Comparison of ENCODE assay signal across 14 mouse cellular contexts in genomic region chr8:47718641-47719040, GRCm38 (mm10). TPM values are rescaled to one million over a fixed set of nuclear protein-coding genes. Genes with fewer than 3 reads are reported as not detected.
DNase-seq lines count a peak whose midpoint lies in the region; ATAC-seq and TF ChIP-seq lines count a peak whose summit lies in the region.
"Had no signal": no experiment of that assay in that cellular context is flagged by ENCODE, and none has a peak within 500 bp of the region (broad histone marks: within the 10 kb centered on the region; RNA-seq: fewer than 3 reads in every experiment).

No protein-coding gene starts in this region.

- 11% methylated on average over 11 of the region's 11 CpGs for WGBS in heart, embryonic 15.5 days
- 11% methylated on average over 11 of the region's 11 CpGs for WGBS in lung, embryonic 15.5 days
- WGBS in lung, adult 2 months = 23% methylated on average over 11 of the region's 11 CpGs
- 20% methylated on average over 11 of the region's 11 CpGs for WGBS in hindbrain, embryonic 16.5 days

- no peaks in the 10 kb centered on the region for H3K36me3 ChIP-seq in heart, embryonic 15.5 days
- H3K36me3 ChIP-seq in lung, embryonic 15.5 days = no peaks in the 10 kb centered on the region
- H3K36me3 ChIP-seq in ES-E14 (ENCODE audit: control insufficient read depth, insufficient read depth, low read length, poor library complexity, severe bottlenecking) = no peaks in the 10 kb centered on the region
- H3K36me3 ChIP-seq in hindbrain, embryonic 16.5 days (ENCODE audit: control insufficient read depth, insufficient read depth, low read length) = no peaks in the 10 kb centered on the region
- H3K36me3 ChIP-seq: G1E; liver, embryonic 13.5 days; midbrain, embryonic 12.5 days had no signal

- in situ Hi-C loops in ES-E14 (cut with MboI; ENCODE audit: low sequenced_read_pairs in 2 of 2, unreplicated experiment in 2 of 2) = no loop called here

- no peak for ATAC-seq in heart, embryonic 15.5 days (replicated peaks; ENCODE audit: insufficient number of reproducible peaks, insufficient read depth, low FRiP score, low read depth)
- ATAC-seq in lung, embryonic 15.5 days (ENCODE audit: borderline replicate concordance, extremely low read depth, low FRiP score, low TSS enrichment) = no peak
- no peak for ATAC-seq in hindbrain, embryonic 16.5 days

- no peak for DNase-seq in heart, adult 11 months
- DNase-seq in lung, adult 2 months = no peak
- DNase-seq in ES-E14 (ENCODE audit: low read depth, low spot score) = no peak
- DNase-seq in cerebellum, postnatal 10 days = no peak
- DNase-seq in gastrocnemius, postnatal 25 days = no peak
- DNase-seq: cerebellum, postnatal 36 days; kidney, postnatal 10 days; liver, embryonic 13.5 days; right cerebral cortex, postnatal 4 days had no signal

- H3K27me3 ChIP-seq in heart, embryonic 15.5 days = no peaks in the 10 kb centered on the region
- no peaks in the 10 kb centered on the region for H3K27me3 ChIP-seq in lung, embryonic 15.5 days
- H3K27me3 ChIP-seq in hindbrain, embryonic 16.5 days (replicated peaks; ENCODE audit: control insufficient read depth, insufficient read depth, low read length) = no peaks in the 10 kb centered on the region
- H3K27me3 ChIP-seq: liver, embryonic 13.5 days; midbrain, embryonic 12.5 days had no signal

- no peak for TF ChIP-seq POLR2A in lung, adult 2 months (IDR thresholded peaks at IDR 0.05; ENCODE audit: borderline replicate concordance, extremely low read depth, low read depth, low read length)

- H3K4me1 ChIP-seq in heart, embryonic 15.5 days (replicated peaks) = 0 out of 2 replicates have a peak, but pooled peaks cover 2% of the 10 kb centered on the region
- H3K4me1 ChIP-seq in lung, embryonic 15.5 days = peaks cover 11% of the 10 kb centered on the region; the same call in 1 of the 2 replicates
- no peaks in the 10 kb centered on the region for H3K4me1 ChIP-seq in lung, adult 2 months (ENCODE audit: control insufficient read depth, insufficient read depth, low read length)
- peaks cover 0 to 2% of the 10 kb centered on the region in 2 experiments; a peak in 2 of 4 replicates for H3K4me1 ChIP-seq in ES-E14 (ENCODE audit: control insufficient read depth in 2 of 2, insufficient read depth in 2 of 2, low read length in 2 of 2, poor library complexity in 1 of 2)
- no peaks in the 10 kb centered on the region; the same call in none of the 2 replicates for H3K4me1 ChIP-seq in hindbrain, embryonic 16.5 days (ENCODE audit: control insufficient read depth, insufficient read depth, low read depth, low read length)
- H3K4me1 ChIP-seq: midbrain, embryonic 12.5 days had no signal

- H3K9ac ChIP-seq in heart, embryonic 15.5 days = no peak overlapping the region
- H3K9ac ChIP-seq in lung, embryonic 15.5 days = no peak overlapping the region
- H3K9ac ChIP-seq in ES-E14 (ENCODE audit: insufficient read depth, low read depth, low read length, poor library complexity, severe bottlenecking) = no peak overlapping the region
- H3K9ac ChIP-seq in hindbrain, embryonic 16.5 days (ENCODE audit: low read depth, low read length) = no peak overlapping the region
- H3K9ac ChIP-seq: liver, embryonic 13.5 days; midbrain, embryonic 12.5 days had no signal

- peak overlapping the region; percentile 9; the same call in 1 of the 2 replicates for H3K4me2 ChIP-seq in heart, embryonic 15.5 days
- H3K4me2 ChIP-seq in lung, embryonic 15.5 days = peak overlapping the region; percentile 42
- H3K4me2 ChIP-seq in hindbrain, embryonic 16.5 days (ENCODE audit: low read length) = peak overlapping the region; percentile 27; the same call in 1 of the 2 replicates
- H3K4me2 ChIP-seq: liver, embryonic 13.5 days; midbrain, embryonic 12.5 days had no signal

- no peak overlapping the region for H3K27ac ChIP-seq in heart, embryonic 15.5 days
- H3K27ac ChIP-seq in lung, embryonic 15.5 days = no peak overlapping the region
- no peak overlapping the region for H3K27ac ChIP-seq in ES-E14 (ENCODE audit: insufficient read depth, low read depth, low read length, poor library complexity, severe bottlenecking)
- H3K27ac ChIP-seq in hindbrain, embryonic 16.5 days (ENCODE audit: low read depth, low read length) = no peak overlapping the region
- H3K27ac ChIP-seq: liver, embryonic 13.5 days; midbrain, embryonic 12.5 days had no signal

- no peaks in the 10 kb centered on the region for H3K9me3 ChIP-seq in heart, embryonic 15.5 days (replicated peaks)
- H3K9me3 ChIP-seq in lung, embryonic 15.5 days = no peaks in the 10 kb centered on the region
- no peaks in the 10 kb centered on the region for H3K9me3 ChIP-seq in ES-E14 (ENCODE audit: control insufficient read depth, insufficient read depth, low read depth, low read length)
- no peaks in the 10 kb centered on the region for H3K9me3 ChIP-seq in hindbrain, embryonic 16.5 days (ENCODE audit: control insufficient read depth, low read length)
- H3K9me3 ChIP-seq: G1E; liver, embryonic 13.5 days; midbrain, embryonic 12.5 days had no signal

- no peak for TF ChIP-seq CTCF in lung, adult 2 months (IDR thresholded peaks at IDR 0.05; ENCODE audit: insufficient read depth, low read length)

- H3K4me3 ChIP-seq in heart, embryonic 15.5 days = no peak overlapping the region
- 0 out of 2 replicates have a peak overlapping the region, but pooled peaks have one; percentile 3 for H3K4me3 ChIP-seq in lung, embryonic 15.5 days
- no peak overlapping the region for H3K4me3 ChIP-seq in lung, adult 2 months (replicated peaks; ENCODE audit: extremely low read depth, low read depth, low read length)
- H3K4me3 ChIP-seq in ES-E14 (ENCODE audit: insufficient read depth in 1 of 2, low read depth in 1 of 2, low read length in 2 of 2, poor library complexity in 1 of 2, severe bottlenecking in 1 of 2) = no peak overlapping the region
- no peak overlapping the region for H3K4me3 ChIP-seq in hindbrain, embryonic 16.5 days (ENCODE audit: low read length)
- H3K4me3 ChIP-seq: liver, embryonic 13.5 days; midbrain, embryonic 12.5 days had no signal

TF ChIP-seq in ES-E14, 5 proteins besides CTCF, POLR2A, EP300 and RAD21:
- no peak for TF ChIP-seq HCFC1 (IDR thresholded peaks at IDR 0.05; ENCODE audit: borderline replicate concordance, insufficient read depth, low read length)
- TF ChIP-seq MAFK (IDR thresholded peaks at IDR 0.05; ENCODE audit: insufficient read depth, low read depth, low read length) = no peak
- TF ChIP-seq CHD2 (IDR thresholded peaks at IDR 0.05; ENCODE audit: low read depth, low read length) = no peak
- 0 out of 2 replicates have a peak, but pooled peaks have one; percentile 30 for TF ChIP-seq ZNF384 (IDR thresholded peaks at IDR 0.05; ENCODE audit: low read depth, low read length)
- no peak for TF ChIP-seq ZC3H11A (IDR thresholded peaks at IDR 0.05; ENCODE audit: borderline replicate concordance, low read depth, low read length)

RNA-seq across cellular contexts. Expression of gene Cdkn2aip, which starts 4.9 kb away (rescaled TPM):
- polyA plus RNA-seq in heart, embryonic 15.5 days (2015; fragmentation: Nextera tagmentation; extraction: Ambion mirVana) = 14.1 and 15.9 TPM in 2 replicates
- 25.0 and 25.1 TPM in 2 replicates for polyA plus RNA-seq in lung, embryonic 15.5 days (2015; fragmentation: Nextera tagmentation; extraction: Ambion mirVana)
- polyA plus RNA-seq in lung, adult 2 months (2012; rRNA removed) = 9.6 and 16.3 TPM in 2 replicates
- total RNA-seq in ES-E14 (2012; rRNA removed) = 14.9 TPM in 2 replicates
- polyA plus RNA-seq in hindbrain, embryonic 16.5 days (2015; fragmentation: Nextera tagmentation; extraction: Ambion mirVana) = 24.7 and 28.5 TPM in 2 replicates
- total RNA-seq in gastrocnemius, postnatal 25 days (2021) = 1 to 10 TPM; 4.4 to 4.7 TPM

RNA-seq across cellular contexts. Expression of gene Ing2, which starts 43.3 kb away (rescaled TPM):
- polyA plus RNA-seq in heart, embryonic 15.5 days (2015; fragmentation: Nextera tagmentation; extraction: Ambion mirVana) = 6.4 and 7.1 TPM in 2 replicates
- 13.6 and 13.7 TPM in 2 replicates for polyA plus RNA-seq in lung, embryonic 15.5 days (2015; fragmentation: Nextera tagmentation; extraction: Ambion mirVana)
- 2.1 and 6.4 TPM in 2 replicates for polyA plus RNA-seq in lung, adult 2 months (2012; rRNA removed)
- total RNA-seq in ES-E14 (2012; rRNA removed) = 10.9 and 12.2 TPM in 2 replicates
- 4.6 and 6.5 TPM in 2 replicates for polyA plus RNA-seq in hindbrain, embryonic 16.5 days (2015; fragmentation: Nextera tagmentation; extraction: Ambion mirVana)
- total RNA-seq in gastrocnemius, postnatal 25 days (2021) = 10 to 100 TPM in 1 of 2 experiments, 1 to 10 TPM in 1; 9.6 to 13.0 TPM
